Mouse (Mus musculus): ENCODE measurements at regions not wholly inside any gene's neighbourhood (a gene's known extent, or its start where the extent isn't known, plus 50 kb on each side); places are given as distances from the start of the nearest gene placed in this dataset.

- no peak for ATAC-seq (ENCODE audit: insufficient number of reproducible peaks, low FRiP score, low TSS enrichment)
These were observed 539.2 kb downstream of the Gm19410 start for GRCm38 (mm10) chr8:36304809-36305208.

GRCm38 (mm10) chr8:36306336-36306735 is 540.7 kb downstream of the Gm19410 start:
- no peak for ATAC-seq (ENCODE audit: insufficient number of reproducible peaks, low FRiP score, low TSS enrichment)

DNA sequence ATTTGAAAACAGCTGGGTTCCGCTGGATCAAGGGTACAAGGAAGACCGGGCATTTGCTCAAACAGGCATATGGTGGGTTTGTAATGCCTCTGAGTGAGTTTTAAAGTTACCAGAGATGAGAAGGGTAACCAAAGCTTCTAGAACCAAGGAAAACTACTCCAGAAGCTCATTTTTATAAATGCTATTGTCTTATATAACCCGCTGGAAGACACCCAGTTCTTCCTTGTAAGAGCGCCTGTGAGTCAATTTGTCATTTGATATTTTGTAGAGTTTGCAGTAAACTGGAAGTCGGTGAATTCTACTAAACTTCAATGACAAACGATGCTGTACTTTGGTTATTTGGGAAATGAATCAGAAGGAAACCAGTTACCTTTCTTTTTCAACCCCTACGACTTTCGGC is 541.9 kb downstream of the Gm19410 start:
- ATAC-seq (ENCODE audit: insufficient number of reproducible peaks, low FRiP score, low TSS enrichment): no peak

DNA sequence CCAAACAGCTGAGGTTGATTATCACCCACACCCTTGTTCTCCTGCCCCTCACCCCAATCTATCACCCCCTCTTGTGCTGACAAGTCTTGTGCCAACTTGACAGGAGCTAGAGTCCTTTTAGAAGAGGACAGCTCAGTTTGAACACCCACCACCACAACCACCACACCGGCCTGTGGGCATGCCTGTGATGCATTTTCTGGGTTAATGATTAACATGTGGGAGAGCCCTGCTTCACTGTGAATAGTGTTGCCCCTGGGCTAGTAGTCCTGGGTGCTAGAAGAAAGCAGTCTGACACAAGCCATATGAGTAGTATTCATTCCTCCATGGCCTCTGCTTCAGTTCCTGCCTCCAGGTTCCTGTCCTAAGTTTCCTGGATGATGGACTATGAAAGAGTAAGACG is 542.5 kb downstream of the Gm19410 start:
- no peak for ATAC-seq (ENCODE audit: insufficient number of reproducible peaks, low FRiP score, low TSS enrichment)

- no peak for ATAC-seq (ENCODE audit: insufficient number of reproducible peaks, low FRiP score, low TSS enrichment)
These were observed 543.7 kb downstream of the Gm19410 start for GRCm38 (mm10) chr8:36309326-36309725.

- ATAC-seq (ENCODE audit: insufficient number of reproducible peaks, low FRiP score, low TSS enrichment): peak; percentile 45; the same call in 1 of the 2 replicates
These were observed 544.4 kb downstream of the Gm19410 start for GRCm38 (mm10) chr8:36309952-36310351.

- no peak for ATAC-seq (ENCODE audit: insufficient number of reproducible peaks, low FRiP score, low TSS enrichment)
These were observed 546.1 kb downstream of the Gm19410 start for GRCm38 (mm10) chr8:36311734-36312133.

DNA sequence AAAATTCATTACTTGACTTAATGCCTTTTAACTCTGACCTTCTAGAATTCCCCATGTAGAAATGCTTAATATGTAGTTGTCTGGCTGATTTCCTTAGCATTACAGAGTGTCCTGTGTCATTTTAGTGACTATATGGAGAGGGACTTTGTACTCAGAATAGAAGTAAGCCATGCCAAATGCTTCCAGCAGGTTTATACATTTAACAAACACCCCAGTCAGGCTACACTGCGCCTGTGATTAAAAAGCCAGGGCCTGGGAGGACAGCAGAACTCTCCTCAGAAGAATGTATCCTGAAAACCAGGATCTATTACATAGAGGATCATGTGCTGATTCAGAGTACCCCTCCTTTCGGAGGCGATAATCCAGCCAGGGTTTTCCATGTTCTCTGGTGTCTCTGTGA is 547.4 kb downstream of the Gm19410 start:
- ATAC-seq (ENCODE audit: insufficient number of reproducible peaks, low FRiP score, low TSS enrichment): no peak

DNA sequence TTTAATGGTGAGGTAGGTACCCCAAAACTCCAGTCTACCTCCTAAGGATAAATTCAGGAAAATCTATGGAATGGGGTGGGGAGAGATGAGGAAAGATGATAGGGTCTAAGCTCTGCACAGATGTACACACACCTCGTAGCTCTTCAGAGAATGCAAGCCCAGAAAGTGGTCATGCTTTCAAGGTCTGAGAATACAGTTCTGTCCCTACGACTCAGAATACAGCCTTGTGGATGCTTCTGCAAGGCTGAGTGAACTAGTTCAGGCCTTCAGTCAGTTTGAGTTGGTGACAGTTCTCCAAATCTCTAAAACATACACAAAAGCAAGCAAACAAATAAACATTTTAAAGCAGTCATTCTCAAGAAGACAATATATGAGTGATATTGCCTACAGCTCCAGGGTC is 552.8 kb downstream of the Gm19410 start:
- ATAC-seq (ENCODE audit: insufficient number of reproducible peaks, low FRiP score, low TSS enrichment): no peak

GRCm38 (mm10) chr8:36318884-36319283 is 553.3 kb downstream of the Gm19410 start:
- ATAC-seq (ENCODE audit: insufficient number of reproducible peaks, low FRiP score, low TSS enrichment): no peak

- ATAC-seq (ENCODE audit: insufficient number of reproducible peaks, low FRiP score, low TSS enrichment): no peak
These were observed 553.8 kb downstream of the Gm19410 start for GRCm38 (mm10) chr8:36319314-36319959.

DNA sequence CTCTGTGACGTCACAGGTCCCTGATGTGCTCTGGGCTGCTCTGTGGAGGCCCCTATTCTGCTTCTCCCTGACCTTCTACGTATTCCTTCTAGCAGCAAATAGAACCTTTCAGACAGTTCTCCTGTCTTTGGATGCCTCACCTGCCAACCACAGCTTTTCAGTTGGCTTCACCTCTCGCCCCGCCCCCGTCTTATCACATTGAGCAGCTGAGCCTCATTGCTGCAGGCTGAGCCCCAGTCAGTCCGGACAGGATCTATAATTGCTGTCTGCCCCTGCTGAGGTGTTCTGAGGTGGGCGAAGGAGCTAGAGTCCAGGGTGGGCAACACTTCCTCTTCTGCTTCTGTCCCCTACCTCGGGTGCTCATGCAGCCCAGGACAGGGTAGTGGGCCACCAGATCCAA is 556.5 kb downstream of the Gm19410 start:
- no peak for ATAC-seq (ENCODE audit: insufficient number of reproducible peaks, low FRiP score, low TSS enrichment)

DNA sequence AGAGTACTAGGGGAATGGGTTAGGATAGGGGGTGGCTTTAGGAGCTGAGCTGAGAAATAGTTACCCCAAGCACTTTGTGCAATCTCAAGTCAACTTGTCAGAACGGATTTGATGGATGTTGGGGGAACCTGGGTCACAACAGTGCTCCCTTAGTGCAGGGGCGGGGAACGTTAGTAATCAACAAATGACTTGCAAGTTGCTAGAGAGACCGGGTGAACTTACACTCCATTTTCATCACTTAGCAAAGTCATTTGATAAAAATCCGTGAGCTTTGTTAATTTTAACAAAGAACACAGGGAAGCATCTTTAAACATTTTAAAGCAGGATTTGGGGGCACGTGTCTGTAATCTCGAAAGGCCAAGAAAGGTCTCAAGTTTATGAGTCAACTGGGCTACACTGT is 557.0 kb downstream of the Gm19410 start:
- no peak for ATAC-seq (ENCODE audit: insufficient number of reproducible peaks, low FRiP score, low TSS enrichment)

- no peak for ATAC-seq (ENCODE audit: insufficient number of reproducible peaks, low FRiP score, low TSS enrichment)
These were observed 573.0 kb downstream of the Gm19410 start for GRCm38 (mm10) chr8:36338628-36339027.

- no peak for ATAC-seq (ENCODE audit: insufficient number of reproducible peaks, low FRiP score, low TSS enrichment)
These were observed 573.9 kb downstream of the Gm19410 start for GRCm38 (mm10) chr8:36339449-36339848.

DNA sequence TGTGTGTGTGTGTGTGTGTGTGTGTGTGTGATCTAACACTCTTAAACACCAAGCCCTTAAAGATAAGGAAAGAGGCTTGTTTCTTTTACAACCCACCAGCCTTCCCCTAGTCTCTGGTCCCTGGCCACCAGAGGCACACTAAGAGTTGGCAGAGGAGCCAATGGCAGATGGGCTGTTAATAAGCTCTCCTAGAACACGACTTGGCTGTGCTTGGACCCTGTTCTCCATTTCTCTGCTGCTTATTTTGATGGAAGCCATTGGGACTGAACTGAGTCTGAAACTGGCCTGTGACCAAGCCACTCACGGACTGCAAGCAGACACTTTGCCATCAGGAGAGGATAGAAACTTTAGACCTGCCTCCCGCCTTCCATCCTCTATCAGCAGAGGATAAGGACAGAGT is 574.9 kb downstream of the Gm19410 start:
- peak; percentile 92 for ATAC-seq (ENCODE audit: insufficient number of reproducible peaks, low FRiP score, low TSS enrichment)

- no peak for ATAC-seq (ENCODE audit: insufficient number of reproducible peaks, low FRiP score, low TSS enrichment)
These were observed 576.4 kb downstream of the Gm19410 start for GRCm38 (mm10) chr8:36341965-36342364.

DNA sequence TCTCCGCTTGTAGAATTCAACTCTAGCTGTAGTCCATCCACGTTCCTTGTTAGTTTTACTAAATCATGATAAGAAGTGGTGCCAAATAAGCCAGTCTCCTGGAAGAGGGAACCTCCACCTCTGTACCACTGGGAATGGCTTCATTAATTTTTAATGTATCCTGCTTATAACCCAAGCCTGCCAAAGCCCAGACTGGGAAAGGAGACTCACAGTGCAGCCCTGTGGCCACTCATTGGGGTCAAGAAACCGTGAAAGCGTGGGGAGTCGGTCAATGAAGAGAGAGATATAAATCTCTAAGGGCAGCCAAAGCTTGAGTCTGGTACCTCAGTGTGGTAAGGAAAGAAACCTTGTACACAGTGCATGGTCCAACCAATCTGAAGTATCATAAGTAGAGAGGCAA is 577.1 kb downstream of the Gm19410 start:
- ATAC-seq (ENCODE audit: insufficient number of reproducible peaks, low FRiP score, low TSS enrichment): no peak

GRCm38 (mm10) chr8:36346682-36347324 is 581.2 kb downstream of the Gm19410 start:
- ATAC-seq (ENCODE audit: insufficient number of reproducible peaks, low FRiP score, low TSS enrichment): peak; percentile 91

GRCm38 (mm10) chr8:36348067-36348466 is 582.5 kb downstream of the Gm19410 start:
- ATAC-seq (ENCODE audit: insufficient number of reproducible peaks, low FRiP score, low TSS enrichment): no peak

- no peak for ATAC-seq (ENCODE audit: insufficient number of reproducible peaks, low FRiP score, low TSS enrichment)
These were observed 589.3 kb downstream of the Gm19410 start for GRCm38 (mm10) chr8:36354926-36355325.

- ATAC-seq (ENCODE audit: insufficient number of reproducible peaks, low FRiP score, low TSS enrichment): no peak
These were observed 593.4 kb downstream of the Gm19410 start for GRCm38 (mm10) chr8:36358998-36359397.

Data from cerebellum, adult (tissue).